In genomic region chr5:137531414-137532130, GRCm38 (mm10) we compare ENCODE assay signal across 9 mouse cellular contexts. TPM values are rescaled to one million over a fixed set of nuclear protein-coding genes. Genes with fewer than 3 reads are reported as not detected.
A peak's percentile ranks its signal among the peaks of the same experiment; 100 is the strongest.
DNase-seq lines count a peak whose midpoint lies in the region; ATAC-seq and TF ChIP-seq lines count a peak whose summit lies in the region.
"Had no signal": no experiment of that assay in that cellular context is flagged by ENCODE, and none has a peak within 500 bp of the region (broad histone marks: within the 10 kb centered on the region; RNA-seq: fewer than 3 reads in every experiment).

No protein-coding gene starts in this region.

- TF ChIP-seq CTCF in midbrain, postnatal 0 days (IDR thresholded peaks at IDR 0.05): no peak

- no peaks in the 10 kb centered on the region for H3K9me3 ChIP-seq in forebrain, embryonic 12.5 days
- H3K9me3 ChIP-seq in hindbrain, embryonic 12.5 days (replicated peaks): no peaks in the 10 kb centered on the region
- no peaks in the 10 kb centered on the region for H3K9me3 ChIP-seq in midbrain, postnatal 0 days (ENCODE audit: low read length)

- under 1% methylated on average over 46 of the region's 51 CpGs for WGBS in forebrain, embryonic 12.5 days
- under 1% methylated on average over 49 of the region's 51 CpGs for WGBS in hindbrain, embryonic 12.5 days
- under 1% methylated on average over 50 of the region's 51 CpGs for WGBS in midbrain, postnatal 0 days

- H3K36me3 ChIP-seq in forebrain, embryonic 12.5 days (replicated peaks): peaks cover 35% of the 10 kb centered on the region
- H3K36me3 ChIP-seq in hindbrain, embryonic 12.5 days: peaks cover 33% of the 10 kb centered on the region
- H3K36me3 ChIP-seq in midbrain, postnatal 0 days (ENCODE audit: insufficient read depth, low read length): peaks cover 32% of the 10 kb centered on the region

- H3K9ac ChIP-seq in forebrain, embryonic 12.5 days: peak overlapping the region; percentile 92
- H3K9ac ChIP-seq in hindbrain, embryonic 12.5 days: peak overlapping the region; percentile 93
- H3K9ac ChIP-seq in midbrain, postnatal 0 days (replicated peaks; ENCODE audit: low read length, poor library complexity, severe bottlenecking): peak overlapping the region; percentile 95

- ATAC-seq in forebrain, embryonic 12.5 days (ENCODE audit: low FRiP score): peak; percentile 18
- peak; percentile 11 for ATAC-seq in hindbrain, embryonic 12.5 days (ENCODE audit: low FRiP score)
- ATAC-seq in midbrain, postnatal 0 days (ENCODE audit: low FRiP score): peak; percentile 1; the same call in 1 of the 2 replicates

- peak; percentile 55 to 73 for DNase-seq in layer of hippocampus, postnatal 14 days (ENCODE audit: low spot score in 2 of 2)
- DNase-seq in layer of hippocampus, adult 9-11 months: no peak
- peak; percentile 70 for DNase-seq in adrenal gland, postnatal 25 days
- DNase-seq in liver: peak; percentile 57
- DNase-seq in midbrain, postnatal 0 days (ENCODE audit: low spot score): peak; percentile 52
- DNase-seq in testis, postnatal 10 days (ENCODE audit: low spot score): peak; percentile 85

- H3K4me3 ChIP-seq in forebrain, embryonic 12.5 days (replicated peaks): peak overlapping the region; percentile 71
- H3K4me3 ChIP-seq in hindbrain, embryonic 12.5 days: peak overlapping the region; percentile 77
- peak overlapping the region; percentile 83 for H3K4me3 ChIP-seq in midbrain, postnatal 0 days (ENCODE audit: low read depth, low read length)

- H3K27ac ChIP-seq in forebrain, embryonic 12.5 days: peak overlapping the region; percentile 97
- peak overlapping the region; percentile 96 for H3K27ac ChIP-seq in hindbrain, embryonic 12.5 days
- H3K27ac ChIP-seq in midbrain, postnatal 0 days (ENCODE audit: low read depth, low read length): peak overlapping the region; percentile 98

- peaks cover 35% of the 10 kb centered on the region for H3K4me1 ChIP-seq in forebrain, embryonic 12.5 days
- peaks cover 39% of the 10 kb centered on the region for H3K4me1 ChIP-seq in hindbrain, embryonic 12.5 days
- H3K4me1 ChIP-seq in midbrain, postnatal 0 days (ENCODE audit: insufficient read depth, low read length): no peaks in the 10 kb centered on the region; the same call in 1 of the 2 replicates

- no peaks in the 10 kb centered on the region; the same call in 1 of the 2 replicates for H3K27me3 ChIP-seq in forebrain, embryonic 12.5 days
- H3K27me3 ChIP-seq in hindbrain, embryonic 12.5 days: no peaks in the 10 kb centered on the region
- no peaks in the 10 kb centered on the region for H3K27me3 ChIP-seq in midbrain, postnatal 0 days (ENCODE audit: insufficient read depth, low read length)

- peak overlapping the region; percentile 96 for H3K4me2 ChIP-seq in forebrain, embryonic 12.5 days
- H3K4me2 ChIP-seq in hindbrain, embryonic 12.5 days (replicated peaks): peak overlapping the region; percentile 89
- peak overlapping the region; percentile 91 for H3K4me2 ChIP-seq in midbrain, postnatal 0 days (ENCODE audit: low read depth, low read length, poor library complexity, severe bottlenecking)

RNA-seq across cellular contexts. Expression of gene Epo, which starts 1.5 kb away (rescaled TPM):
- total RNA-seq in layer of hippocampus, postnatal 14 days (2021): not detected
- not detected in 2 replicates for total RNA-seq in adrenal gland, postnatal 25 days (2021)
- 0.38 and 0.47 TPM in 2 replicates for polyA plus RNA-seq in forebrain, embryonic 12.5 days (2016; fragmentation: Nextera tagmentation; extraction: Ambion mirVana)
- polyA plus RNA-seq in hindbrain, embryonic 12.5 days (2016; fragmentation: Nextera tagmentation; extraction: Ambion mirVana): not detected in 2 replicates
- not detected in 2 replicates for total RNA-seq in midbrain, postnatal 0 days (2014; rRNA removed)
- not detected in 2 replicates for polyA plus RNA-seq in midbrain, postnatal 0 days (2015; fragmentation: Nextera tagmentation; extraction: Ambion mirVana)
- total RNA-seq: adrenal gland, postnatal 4 days had no signal

RNA-seq across cellular contexts. Expression of gene Gnb2, which starts 1.7 kb away (rescaled TPM):
- 100 to 1,000 TPM; 704 to 770 TPM for total RNA-seq in layer of hippocampus, postnatal 14 days (2021)
- total RNA-seq in adrenal gland, postnatal 25 days (2021): 580 and 681 TPM in 2 replicates
- 411 and 417 TPM in 2 replicates for polyA plus RNA-seq in forebrain, embryonic 12.5 days (2016; fragmentation: Nextera tagmentation; extraction: Ambion mirVana)
- 466 and 467 TPM in 2 replicates for polyA plus RNA-seq in hindbrain, embryonic 12.5 days (2016; fragmentation: Nextera tagmentation; extraction: Ambion mirVana)
- total RNA-seq in midbrain, postnatal 0 days (2014; rRNA removed): 1,154 and 1,456 TPM in 2 replicates
- polyA plus RNA-seq in midbrain, postnatal 0 days (2015; fragmentation: Nextera tagmentation; extraction: Ambion mirVana): 590 and 632 TPM in 2 replicates

RNA-seq across cellular contexts. Expression of gene Gigyf1, which starts 13.2 kb away (rescaled TPM):
- 10 to 100 TPM; 40.5 to 48.8 TPM for total RNA-seq in layer of hippocampus, postnatal 14 days (2021)
- total RNA-seq in adrenal gland, postnatal 25 days (2021): 34.7 and 52.3 TPM in 2 replicates
- 18.7 TPM in 2 replicates for polyA plus RNA-seq in forebrain, embryonic 12.5 days (2016; fragmentation: Nextera tagmentation; extraction: Ambion mirVana)
- polyA plus RNA-seq in hindbrain, embryonic 12.5 days (2016; fragmentation: Nextera tagmentation; extraction: Ambion mirVana): 17.9 and 19.0 TPM in 2 replicates
- 23.6 and 30.8 TPM in 2 replicates for total RNA-seq in midbrain, postnatal 0 days (2014; rRNA removed)
- 16.3 and 17.8 TPM in 2 replicates for polyA plus RNA-seq in midbrain, postnatal 0 days (2015; fragmentation: Nextera tagmentation; extraction: Ambion mirVana)

RNA-seq across cellular contexts. Expression of gene Actl6b, which starts 21.7 kb away (rescaled TPM):
- total RNA-seq in layer of hippocampus, postnatal 14 days (2021): 100 to 1,000 TPM; 128 to 133 TPM
- 2.7 and 6.4 TPM in 2 replicates for total RNA-seq in adrenal gland, postnatal 25 days (2021)
- 76.1 and 80.3 TPM in 2 replicates for polyA plus RNA-seq in forebrain, embryonic 12.5 days (2016; fragmentation: Nextera tagmentation; extraction: Ambion mirVana)
- 103 and 108 TPM in 2 replicates for polyA plus RNA-seq in hindbrain, embryonic 12.5 days (2016; fragmentation: Nextera tagmentation; extraction: Ambion mirVana)
- total RNA-seq in midbrain, postnatal 0 days (2014; rRNA removed): 248 and 270 TPM in 2 replicates
- 264 and 287 TPM in 2 replicates for polyA plus RNA-seq in midbrain, postnatal 0 days (2015; fragmentation: Nextera tagmentation; extraction: Ambion mirVana)

RNA-seq across cellular contexts. Expression of gene Pop7, which starts 29.3 kb away (rescaled TPM):
- total RNA-seq in layer of hippocampus, postnatal 14 days (2021): 10 to 100 TPM; 32.9 to 37.1 TPM
- 29.9 and 31.7 TPM in 2 replicates for total RNA-seq in adrenal gland, postnatal 25 days (2021)
- 61.6 and 62.1 TPM in 2 replicates for polyA plus RNA-seq in forebrain, embryonic 12.5 days (2016; fragmentation: Nextera tagmentation; extraction: Ambion mirVana)
- polyA plus RNA-seq in hindbrain, embryonic 12.5 days (2016; fragmentation: Nextera tagmentation; extraction: Ambion mirVana): 60.7 and 61.3 TPM in 2 replicates
- total RNA-seq in midbrain, postnatal 0 days (2014; rRNA removed): 73.2 and 95.3 TPM in 2 replicates
- 91.5 and 95.6 TPM in 2 replicates for polyA plus RNA-seq in midbrain, postnatal 0 days (2015; fragmentation: Nextera tagmentation; extraction: Ambion mirVana)
